Mouse (Mus musculus) spleen, postnatal 4 days (tissue): ENCODE results near the gene Olfr1036.
"Not testable (repeated sequence)": the region's sequence is repeated elsewhere in the genome, so short reads cannot be mapped to it uniquely, and the experiment has no call there.

Experiments used
- DNase-seq, 2 experiments: peaks; one replicate each; pipeline ENCODE4 v3.0.0; 2022; ENCODE audit warnings: low spot score in 2 of 2

Gene Olfr1036

DNA sequence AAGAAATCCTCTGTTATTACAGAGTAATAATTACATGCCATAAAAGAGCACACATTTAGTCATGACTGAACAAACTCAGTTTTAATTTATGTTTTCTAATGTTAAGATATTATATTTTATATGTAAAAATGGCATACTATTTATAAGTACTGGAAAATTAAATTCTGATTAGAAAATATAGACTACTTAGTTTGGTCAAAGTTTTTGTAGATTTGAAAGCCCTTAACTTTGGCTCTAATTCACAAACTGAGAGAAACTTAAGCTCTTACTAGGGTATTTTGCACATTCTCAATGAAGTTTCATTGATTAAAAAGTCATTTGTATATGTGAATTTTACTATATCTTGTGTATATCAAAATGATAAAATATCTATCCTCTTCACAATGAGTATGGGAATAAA is at the start of gene Olfr1036:
Olfr1036 (plus strand) TSS at position 301 of the 400 bp plus-strand sequence.
- DNase-seq = not testable (repeated sequence)

DNA sequence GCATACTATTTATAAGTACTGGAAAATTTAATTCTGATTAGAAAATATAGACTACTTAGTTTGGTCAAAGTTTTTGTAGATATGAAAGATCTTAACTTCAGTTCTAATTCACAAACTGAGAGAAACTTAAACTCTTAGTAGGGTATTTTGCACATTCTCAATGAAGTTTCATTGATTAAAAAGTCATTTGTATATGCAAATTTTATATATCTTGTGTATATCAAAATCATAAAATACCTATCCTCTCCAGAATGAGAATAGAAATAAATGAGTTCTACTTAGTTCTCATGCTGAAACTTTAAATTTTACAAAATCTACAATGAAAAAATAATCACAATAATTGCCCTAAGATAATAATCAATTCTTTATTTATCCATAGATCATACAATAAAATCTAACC is 28.2 kb upstream of the Olfr1036 start, which contains the start of gene Olfr1034:
Olfr1034 (plus strand) TSS at position 301 of the 400 bp plus-strand sequence.
- no peak for DNase-seq

DNA sequence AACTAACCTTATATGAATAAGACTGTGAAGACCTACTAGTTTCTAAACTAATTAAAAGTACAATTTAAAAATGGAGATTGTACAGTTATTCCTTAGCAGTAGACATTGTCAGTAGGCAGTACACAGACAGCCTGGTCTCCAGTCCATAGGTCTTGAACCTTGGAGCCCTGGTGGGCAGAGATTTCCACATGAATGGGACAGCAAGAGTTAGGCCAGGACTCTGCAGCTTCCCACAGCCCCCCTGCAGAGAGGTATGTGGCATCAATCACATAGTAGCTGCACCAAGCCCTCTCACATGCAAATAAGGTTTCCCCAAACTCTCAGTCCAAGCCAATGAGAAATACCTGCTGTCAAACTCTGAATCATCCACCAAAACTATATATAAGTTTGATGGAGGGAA is 23.0 kb upstream of the Olfr1036 start:
- DNase-seq = not testable (repeated sequence)

DNA sequence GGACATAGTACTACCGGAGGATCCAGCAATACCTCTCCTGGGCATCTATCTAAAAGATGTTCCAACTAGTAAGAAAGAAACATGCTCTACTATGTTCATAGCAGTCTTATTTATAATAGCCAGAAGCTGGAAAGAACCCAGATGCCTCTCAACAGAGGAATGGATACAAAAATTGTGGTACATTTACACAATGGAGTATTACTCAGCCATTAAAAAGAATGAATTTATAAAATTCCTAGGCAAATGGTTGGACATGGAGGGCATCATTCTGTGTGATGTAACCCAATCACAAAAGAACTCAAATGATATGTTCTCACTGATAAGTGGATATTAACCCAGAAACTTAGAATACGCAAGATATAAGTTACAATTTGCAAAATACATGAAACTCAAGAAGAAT is 10.0 kb upstream of the Olfr1036 start:
- not testable (repeated sequence) for DNase-seq

DNA sequence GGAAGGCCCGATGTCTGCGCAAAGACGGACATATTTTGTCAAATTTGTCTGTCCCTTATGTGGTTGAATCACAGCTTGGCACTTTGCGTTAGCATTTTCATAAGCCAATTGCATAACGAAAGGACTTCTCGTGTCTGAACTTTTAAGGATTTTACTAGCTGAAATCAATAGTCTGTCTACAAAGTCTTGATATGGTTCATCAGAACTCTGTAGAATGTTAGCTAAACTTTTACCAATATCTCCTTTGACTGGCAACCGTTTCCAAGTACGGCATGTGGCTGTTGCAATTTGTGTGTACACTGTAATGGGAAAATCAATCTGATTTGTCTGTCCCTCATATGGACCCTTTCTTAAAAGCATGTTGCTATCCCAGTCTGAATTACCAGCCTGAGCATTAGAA is 3.6 kb upstream of the Olfr1036 start:
- no peak for DNase-seq

DNA sequence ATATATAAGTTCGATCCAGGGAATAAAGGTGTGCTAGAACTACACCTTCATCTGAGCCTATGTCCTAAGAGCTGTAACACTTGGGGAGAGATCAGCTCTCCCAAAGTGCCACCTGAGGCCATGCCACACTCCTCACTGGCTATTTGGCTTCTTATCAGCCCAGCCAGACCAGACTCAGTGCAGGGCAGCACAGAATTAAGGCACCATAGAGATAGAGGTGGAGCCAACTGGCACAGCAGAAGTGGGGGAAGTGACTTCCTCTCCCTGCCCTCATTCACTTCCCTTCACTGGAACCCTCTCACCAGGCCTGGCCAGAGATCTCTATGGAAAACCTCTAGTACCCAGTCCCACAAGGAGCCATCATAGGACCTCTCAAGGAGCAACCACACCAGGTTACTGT is 6.7 kb downstream of the Olfr1036 start:
- not testable (repeated sequence) for DNase-seq

DNA sequence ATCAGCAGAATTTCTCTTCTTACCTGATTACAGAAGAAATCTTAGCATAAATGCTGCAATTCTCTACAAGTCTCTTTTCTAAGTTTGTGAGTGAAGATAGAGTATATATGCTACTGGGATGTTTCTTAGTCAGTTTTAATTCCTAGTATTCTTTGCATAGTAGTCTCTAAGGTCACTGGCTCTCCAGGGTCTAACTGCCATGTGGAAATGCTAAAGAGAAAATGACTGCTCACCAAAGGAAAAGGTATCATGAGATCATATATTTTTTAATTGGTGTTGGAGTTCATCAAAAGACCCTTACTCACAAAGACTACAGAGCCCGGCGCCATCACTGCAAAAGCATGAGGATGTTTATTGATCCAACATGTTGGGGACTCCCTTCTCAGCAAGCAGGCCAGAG is 13.5 kb downstream of the Olfr1036 start, which contains the start of gene Olfr1037:
Olfr1037 (minus strand) TSS at position 101 of the 400 bp plus-strand sequence.
- DNase-seq = no peak
